Mouse (Mus musculus) heart, postnatal 4 days (tissue): Measurements from ENCODE around the gene Smim10l1. TPM values are rescaled to one million over a fixed set of nuclear protein-coding genes. Genes with fewer than 3 reads are reported as not detected.

Source experiments
- DNase-seq: peaks from one replicate; pipeline ENCODE4 v3.0.0; 2021
- total RNA-seq, 2 experiments: library from RNA; stranded (reverse); gene quantifications; 2 replicates each; pipeline ENCODE4 v1.2.3; 2021

Gene Smim10l1
- 10 to 100 TPM; 59.0 to 61.6 TPM for total RNA-seq

GRCm38 (mm10) chr6:133104609-133104921, at the start of gene Smim10l1:
TSS of gene Smim10l1 (plus strand) at chr6:133104909.
- no peak for DNase-seq

DNA sequence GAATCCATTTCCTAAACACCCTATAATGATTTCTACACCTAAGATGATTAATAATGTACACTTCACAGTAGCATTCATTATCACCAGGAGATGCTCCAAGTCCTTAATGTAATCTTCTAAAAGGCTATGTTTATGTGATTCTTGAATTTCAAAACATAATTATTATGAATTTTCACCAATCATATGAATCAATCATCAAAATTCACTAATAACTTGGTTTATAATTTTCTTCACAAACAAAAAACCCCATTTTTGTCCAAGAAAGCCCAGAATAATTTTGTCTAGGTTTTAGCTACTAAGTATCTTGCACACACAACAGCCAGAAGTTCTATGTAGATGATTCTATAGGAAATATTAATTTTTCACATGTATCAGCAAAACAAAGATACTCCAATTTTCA, 49.0 kb upstream of the Smim10l1 start, which contains the start of gene Tas2r140:
Gene Tas2r140 (minus strand): TSS at position 101 of the 400 bp plus-strand sequence.
- DNase-seq: no peak

DNA sequence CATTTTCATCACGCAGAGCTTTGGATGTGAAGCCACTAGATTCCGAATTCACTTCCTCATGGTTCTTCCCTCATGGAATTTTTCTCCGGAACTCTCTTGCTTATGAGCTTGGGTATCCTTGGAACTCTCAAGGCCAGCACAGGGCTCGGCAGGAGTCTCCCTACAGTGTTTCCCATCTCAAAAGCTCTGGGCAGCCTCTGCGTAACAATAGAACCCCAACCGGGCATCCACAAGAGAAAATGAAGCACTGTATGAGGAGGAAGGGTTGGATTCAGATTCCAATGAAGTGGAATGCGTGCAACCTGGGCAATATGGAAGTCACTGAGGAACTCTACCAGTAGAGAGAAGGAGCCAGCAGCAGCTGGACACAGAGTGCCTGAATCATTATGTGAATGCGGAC, 12.5 kb upstream of the Smim10l1 start:
- no peak for DNase-seq

- no peak for DNase-seq
These were observed 2.3 kb upstream of the Smim10l1 start for GRCm38 (mm10) chr6:133102430-133102829.

GRCm38 (mm10) chr6:133104922-133105859, 482 bp downstream of the Smim10l1 start:
- DNase-seq: peak; percentile 95

Other genes starting within 250 kb of the Smim10l1 start
- gene Tas2r116, start 249.5 kb upstream of the Smim10l1 start, total RNA-seq: not detected
- gene Tas2r110, start 236.9 kb upstream of the Smim10l1 start, total RNA-seq: not detected
- not detected for gene Tas2r113, start 211.9 kb upstream of the Smim10l1 start, total RNA-seq
- gene Tas2r125, start 195.3 kb upstream of the Smim10l1 start, total RNA-seq: not detected
- gene Tas2r129, start 153.8 kb upstream of the Smim10l1 start, total RNA-seq: not detected
- gene Tas2r131, start 147.0 kb upstream of the Smim10l1 start, total RNA-seq: not detected
- gene Tas2r109, start 123.9 kb upstream of the Smim10l1 start, total RNA-seq: not detected
- gene Tas2r103, start 67.8 kb upstream of the Smim10l1 start, total RNA-seq: not detected
- not detected for gene Tas2r140, start 49.1 kb upstream of the Smim10l1 start, total RNA-seq
- not detected for gene 5530400C23Rik, start 187.3 kb downstream of the Smim10l1 start, total RNA-seq